ENCODE assay signal across 18 mouse cellular contexts in genomic region chr12:118772790-118773189, GRCm38 (mm10).
"Had no signal": no experiment of that assay in that cellular context is flagged by ENCODE, and none has a peak within 500 bp of the region (broad histone marks: within the 10 kb centered on the region; RNA-seq: fewer than 3 reads in every experiment).

No protein-coding gene starts in this region.

- H3K9me3 ChIP-seq: lung, embryonic 15.5 days; megakaryocyte, embryonic 14.5 days; midbrain, embryonic 13.5 days; midbrain, embryonic 15.5 days; neural tube, embryonic 12.5 days; stomach, embryonic 15.5 days had no signal

- H3K36me3 ChIP-seq: lung, embryonic 15.5 days; midbrain, embryonic 13.5 days; midbrain, embryonic 15.5 days; neural tube, embryonic 12.5 days; stomach, embryonic 15.5 days had no signal

- H3K27ac ChIP-seq: lung, embryonic 15.5 days; macrophage; midbrain, embryonic 13.5 days; midbrain, embryonic 15.5 days; neural tube, embryonic 12.5 days; stomach, embryonic 15.5 days; stomach, postnatal 0 days had no signal

- H3K4me1 ChIP-seq: lung, embryonic 15.5 days; megakaryocyte, embryonic 14.5 days; midbrain, embryonic 13.5 days; midbrain, embryonic 15.5 days; neural tube, embryonic 12.5 days; stomach, embryonic 15.5 days had no signal

- DNase-seq: liver, postnatal 0 days; lung, adult 2 months; lung, postnatal 14 days; lung, postnatal 36 days; right cerebral cortex, postnatal 14 days; thymus, adult 2 months; thymus, postnatal 25 days; thymus, postnatal 4 days had no signal

- H3K27me3 ChIP-seq: lung, embryonic 15.5 days; megakaryocyte, embryonic 14.5 days; midbrain, embryonic 13.5 days; midbrain, embryonic 15.5 days; neural tube, embryonic 12.5 days; stomach, embryonic 15.5 days had no signal

- H3K4me2 ChIP-seq: lung, embryonic 15.5 days; midbrain, embryonic 11.5 days; midbrain, embryonic 13.5 days; midbrain, embryonic 15.5 days; neural tube, embryonic 12.5 days; stomach, embryonic 15.5 days had no signal

- H3K9ac ChIP-seq: liver, postnatal 0 days; lung, embryonic 15.5 days; midbrain, embryonic 13.5 days; midbrain, embryonic 15.5 days; neural tube, embryonic 12.5 days; stomach, embryonic 15.5 days had no signal

- ATAC-seq: liver, postnatal 0 days; lung, postnatal 0 days; midbrain, embryonic 13.5 days; midbrain, embryonic 15.5 days had no signal

- H3K4me3 ChIP-seq: lung, embryonic 15.5 days; megakaryocyte, embryonic 14.5 days; midbrain, embryonic 13.5 days; midbrain, embryonic 15.5 days; neural tube, embryonic 12.5 days; stomach, embryonic 15.5 days had no signal
